Mouse (Mus musculus): ENCODE measurements around the gene Pax6. TPM values are rescaled to one million over a fixed set of nuclear protein-coding genes. Genes with fewer than 3 reads are reported as not detected.

The Pax6 gene
- total and polyA plus RNA-seq, 2 experiments from 2014 or later = 68.7 to 136 TPM

- peak; percentile 37; the same call in 1 of the 2 replicates for ATAC-seq
- peak; percentile 71 for DNase-seq (ENCODE audit: low spot score)
- Histone ChIP-seq H3K9ac (replicated peaks; ENCODE audit: low read length) (peak overlapping the region; percentile 45), H3K4me1 (ENCODE audit: insufficient read depth, low read length) (no peaks in the 10 kb centered on the region), H3K27ac (peak overlapping the region; percentile 81), H3K27me3 (ENCODE audit: insufficient read depth, low read length) (peaks cover 11% of the 10 kb centered on the region; the same call in 1 of the 2 replicates), H3K4me3 (ENCODE audit: low read length) (peak overlapping the region; percentile 60), H3K9me3 (ENCODE audit: low read length) (no peaks in the 10 kb centered on the region), H3K4me2 (ENCODE audit: low read depth, low read length) (peak overlapping the region; percentile 65), H3K36me3 (ENCODE audit: insufficient read depth, low read length) (no peaks in the 10 kb centered on the region)
- 1% methylated on average over 23 of the region's 23 CpGs for whole genome bisulfite sequencing
- no peak for TF ChIP-seq CTCF (IDR thresholded peaks at IDR 0.05; ENCODE audit: low read depth)
Observed at GRCm38 (mm10) chr2:105682011-105682501, 13.4 kb downstream of the Pax6 start.

DNA sequence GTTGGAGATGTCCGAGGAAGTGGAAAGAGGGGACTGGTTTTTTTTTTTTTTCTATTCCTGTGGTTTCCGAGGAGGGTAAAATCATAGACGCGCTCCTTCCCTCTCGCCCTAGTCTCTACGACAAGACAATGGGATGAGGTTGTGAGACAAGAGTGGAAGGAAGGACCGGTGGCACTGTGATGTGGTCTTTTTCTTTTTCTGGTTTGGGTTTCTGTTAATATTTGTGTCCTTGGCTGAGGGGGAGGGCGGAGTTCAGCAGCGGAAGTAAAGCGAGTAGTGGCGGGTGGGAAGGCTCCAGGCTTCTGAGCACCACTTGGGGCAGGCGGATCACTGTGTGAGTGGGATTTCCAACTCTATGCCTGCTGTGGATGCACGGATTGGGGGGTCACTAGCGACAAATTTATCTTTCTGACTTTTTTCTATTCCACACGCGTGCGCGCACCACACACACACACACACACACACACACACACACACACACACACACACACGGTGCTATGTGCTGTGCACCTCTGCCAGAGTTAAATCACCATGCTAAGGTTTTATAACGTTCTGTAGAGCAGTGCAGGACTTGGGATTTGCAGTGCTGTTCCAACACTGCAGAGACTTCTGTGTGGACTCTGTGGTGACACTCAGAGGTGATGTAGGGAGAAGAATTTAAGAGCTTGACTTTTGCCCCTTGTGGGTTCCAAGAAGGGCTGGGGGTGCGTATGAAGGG is 14.1 kb downstream of the Pax6 start:
- H3K36me3 ChIP-seq (ENCODE audit: insufficient read depth, low read length) = no peaks in the 10 kb centered on the region
- no peaks in the 10 kb centered on the region for H3K9me3 ChIP-seq (ENCODE audit: low read length)
- ATAC-seq (no peak), DNase-seq (ENCODE audit: low spot score) (no peak)
- peak overlapping the region; percentile 60 for H3K4me3 ChIP-seq (ENCODE audit: low read length)
- peak overlapping the region; percentile 81 for H3K27ac ChIP-seq
- no peak for TF ChIP-seq CTCF (IDR thresholded peaks at IDR 0.05; ENCODE audit: low read depth)
- H3K4me1 ChIP-seq (ENCODE audit: insufficient read depth, low read length) = 0 out of 2 replicates have a peak, but pooled peaks cover 4% of the 10 kb centered on the region
- WGBS = 13% methylated on average over 21 of the region's 21 CpGs
- peak overlapping the region; percentile 45 for H3K9ac ChIP-seq (replicated peaks; ENCODE audit: low read length)
- peaks cover 11% of the 10 kb centered on the region; the same call in 1 of the 2 replicates for H3K27me3 ChIP-seq (ENCODE audit: insufficient read depth, low read length)
- peak overlapping the region; percentile 65 for H3K4me2 ChIP-seq (ENCODE audit: low read depth, low read length)

- Histone ChIP-seq H3K36me3 (ENCODE audit: insufficient read depth, low read length) (no peaks in the 10 kb centered on the region), H3K27ac (peak overlapping the region; percentile 60), H3K4me1 (ENCODE audit: insufficient read depth, low read length) (0 out of 2 replicates have a peak, but pooled peaks cover 8% of the 10 kb centered on the region), H3K4me3 (ENCODE audit: low read length) (peak overlapping the region; percentile 60), H3K4me2 (ENCODE audit: low read depth, low read length) (peak overlapping the region; percentile 65), H3K9ac (replicated peaks; ENCODE audit: low read length) (peak overlapping the region; percentile 38), H3K9me3 (ENCODE audit: low read length) (no peaks in the 10 kb centered on the region), H3K27me3 (ENCODE audit: insufficient read depth, low read length) (peaks cover 11% of the 10 kb centered on the region; the same call in 1 of the 2 replicates)
- no peak for TF ChIP-seq CTCF (IDR thresholded peaks at IDR 0.05; ENCODE audit: low read depth)
- DNase-seq (ENCODE audit: low spot score) (no peak), ATAC-seq (no peak)
- 25% methylated on average over 22 of the region's 22 CpGs for WGBS
Observed at GRCm38 (mm10) chr2:105683771-105684410, 15.2 kb downstream of the Pax6 start.

DNA sequence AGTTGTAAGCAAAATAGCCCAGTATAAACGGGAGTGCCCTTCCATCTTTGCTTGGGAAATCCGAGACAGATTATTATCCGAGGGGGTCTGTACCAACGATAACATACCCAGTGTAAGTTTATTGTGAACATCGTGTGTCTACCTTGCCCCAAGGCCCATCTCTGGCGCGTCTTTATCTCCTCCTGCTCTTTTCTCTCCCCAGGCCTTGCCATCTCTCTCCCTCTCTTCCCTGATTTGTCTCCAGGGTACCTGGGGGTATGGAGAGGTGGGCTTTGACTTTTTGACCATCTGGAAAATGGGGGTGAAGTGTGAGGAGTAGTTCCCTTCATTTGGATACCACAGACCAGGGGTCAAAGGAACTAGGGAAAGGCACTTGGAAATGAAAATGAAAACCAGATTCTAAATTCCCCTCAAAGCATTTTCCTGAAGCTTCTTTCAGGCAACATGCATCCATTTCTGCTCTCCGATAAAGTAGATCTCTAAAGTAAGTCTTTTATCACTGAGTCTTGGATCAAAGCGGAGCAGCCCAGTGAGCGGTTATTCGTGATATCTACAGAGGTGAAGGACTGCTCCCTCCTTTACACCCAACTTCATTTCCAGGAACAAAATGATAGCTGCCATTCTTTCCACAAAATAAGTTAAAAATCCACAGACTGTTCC is 16.4 kb downstream of the Pax6 start:
- 52% methylated on average over 11 of the region's 11 CpGs for WGBS
- 0 out of 2 replicates have a peak, but pooled peaks cover 12% of the 10 kb centered on the region for H3K4me1 ChIP-seq (ENCODE audit: insufficient read depth, low read length)
- peak overlapping the region; percentile 65 for H3K4me2 ChIP-seq (ENCODE audit: low read depth, low read length)
- ATAC-seq = no peak
- peak overlapping the region; percentile 1 for H3K27ac ChIP-seq
- H3K9ac ChIP-seq (replicated peaks; ENCODE audit: low read length) = no peak overlapping the region
- H3K9me3 ChIP-seq (ENCODE audit: low read length) = no peaks in the 10 kb centered on the region
- no peak for TF ChIP-seq CTCF (IDR thresholded peaks at IDR 0.05; ENCODE audit: low read depth)
- no peak for DNase-seq (ENCODE audit: low spot score)
- H3K27me3 ChIP-seq (ENCODE audit: insufficient read depth, low read length) = peaks cover 9% of the 10 kb centered on the region; the same call in 1 of the 2 replicates
- H3K4me3 ChIP-seq (ENCODE audit: low read length) = 0 out of 2 replicates have a peak overlapping the region, but pooled peaks have one; percentile 1
- no peaks in the 10 kb centered on the region for H3K36me3 ChIP-seq (ENCODE audit: insufficient read depth, low read length)

DNA sequence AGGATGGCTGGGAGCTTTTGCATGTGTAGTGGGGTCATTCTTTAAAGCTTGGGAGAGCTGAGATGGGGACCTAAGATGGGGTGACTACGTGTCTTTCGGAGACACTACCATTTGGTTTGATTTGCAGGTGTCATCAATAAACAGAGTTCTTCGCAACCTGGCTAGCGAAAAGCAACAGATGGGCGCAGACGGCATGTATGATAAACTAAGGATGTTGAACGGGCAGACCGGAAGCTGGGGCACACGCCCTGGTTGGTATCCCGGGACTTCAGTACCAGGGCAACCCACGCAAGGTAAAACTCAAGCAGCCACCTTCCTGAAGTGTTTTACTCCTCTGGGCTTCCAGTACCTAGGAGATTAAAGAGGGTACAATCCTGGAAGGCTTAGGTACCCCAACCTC is 17.0 kb downstream of the Pax6 start:
- 45% methylated on average over 11 of the region's 11 CpGs for WGBS
- no peaks in the 10 kb centered on the region for H3K9me3 ChIP-seq (ENCODE audit: low read length)
- peaks cover 14% of the 10 kb centered on the region for H3K27me3 ChIP-seq (ENCODE audit: insufficient read depth, low read length)
- 0 out of 2 replicates have a peak, but pooled peaks cover 12% of the 10 kb centered on the region for H3K4me1 ChIP-seq (ENCODE audit: insufficient read depth, low read length)
- no peaks in the 10 kb centered on the region for H3K36me3 ChIP-seq (ENCODE audit: insufficient read depth, low read length)
- H3K4me3 ChIP-seq (ENCODE audit: low read length) = no peak overlapping the region
- H3K9ac ChIP-seq (replicated peaks; ENCODE audit: low read length) = no peak overlapping the region
- peak overlapping the region; percentile 1; the same call in 1 of the 2 replicates for H3K27ac ChIP-seq
- no peak for TF ChIP-seq CTCF (IDR thresholded peaks at IDR 0.05; ENCODE audit: low read depth)
- peak overlapping the region; percentile 65 for H3K4me2 ChIP-seq (ENCODE audit: low read depth, low read length)
- DNase-seq (ENCODE audit: low spot score) (peak; percentile 3), ATAC-seq (no peak)

Measured in hindbrain, postnatal 0 days (tissue).